Mouse (Mus musculus) adrenal gland, postnatal 10 days (tissue): Measurements from ENCODE around the gene Trim47. TPM values are rescaled to one million over a fixed set of nuclear protein-coding genes. Genes with fewer than 3 reads are reported as not detected.

Experiments
- DNase-seq: peaks from one replicate; pipeline ENCODE4 v3.0.0; 2021; ENCODE audit warnings: mixed read lengths
- total RNA-seq, 2 experiments: library from RNA; stranded (reverse); gene quantifications; 2 replicates each; pipeline ENCODE4 v1.2.3; 2021

The Trim47 gene
- total RNA-seq, 2 experiments from 2014 or later, result 23.2 to 24.5 TPM

GRCm38 (mm10) chr11:116088741-116089394, 38.1 kb downstream of the Trim47 start:
- DNase-seq, result no peak

DNA sequence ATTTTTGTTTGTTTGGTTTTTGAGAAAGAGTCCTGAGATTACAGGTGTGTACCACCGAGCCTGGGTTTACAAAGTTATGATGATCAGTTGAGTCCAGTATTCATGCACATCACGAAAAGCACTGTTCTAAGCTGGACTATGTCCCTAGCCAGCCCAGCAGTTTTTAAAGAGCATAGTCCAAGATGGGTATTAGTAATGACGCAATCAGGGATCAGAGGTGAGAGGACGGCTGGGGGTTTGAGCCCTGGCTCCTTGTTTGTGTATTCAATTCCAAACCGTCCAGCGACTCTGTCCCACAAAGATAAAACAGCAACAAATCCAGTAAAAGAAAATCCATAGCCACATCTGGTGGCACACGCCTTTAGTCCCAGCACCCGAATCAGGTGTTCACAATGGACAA, 38.8 kb downstream of the Trim47 start:
- no peak for DNase-seq

DNA sequence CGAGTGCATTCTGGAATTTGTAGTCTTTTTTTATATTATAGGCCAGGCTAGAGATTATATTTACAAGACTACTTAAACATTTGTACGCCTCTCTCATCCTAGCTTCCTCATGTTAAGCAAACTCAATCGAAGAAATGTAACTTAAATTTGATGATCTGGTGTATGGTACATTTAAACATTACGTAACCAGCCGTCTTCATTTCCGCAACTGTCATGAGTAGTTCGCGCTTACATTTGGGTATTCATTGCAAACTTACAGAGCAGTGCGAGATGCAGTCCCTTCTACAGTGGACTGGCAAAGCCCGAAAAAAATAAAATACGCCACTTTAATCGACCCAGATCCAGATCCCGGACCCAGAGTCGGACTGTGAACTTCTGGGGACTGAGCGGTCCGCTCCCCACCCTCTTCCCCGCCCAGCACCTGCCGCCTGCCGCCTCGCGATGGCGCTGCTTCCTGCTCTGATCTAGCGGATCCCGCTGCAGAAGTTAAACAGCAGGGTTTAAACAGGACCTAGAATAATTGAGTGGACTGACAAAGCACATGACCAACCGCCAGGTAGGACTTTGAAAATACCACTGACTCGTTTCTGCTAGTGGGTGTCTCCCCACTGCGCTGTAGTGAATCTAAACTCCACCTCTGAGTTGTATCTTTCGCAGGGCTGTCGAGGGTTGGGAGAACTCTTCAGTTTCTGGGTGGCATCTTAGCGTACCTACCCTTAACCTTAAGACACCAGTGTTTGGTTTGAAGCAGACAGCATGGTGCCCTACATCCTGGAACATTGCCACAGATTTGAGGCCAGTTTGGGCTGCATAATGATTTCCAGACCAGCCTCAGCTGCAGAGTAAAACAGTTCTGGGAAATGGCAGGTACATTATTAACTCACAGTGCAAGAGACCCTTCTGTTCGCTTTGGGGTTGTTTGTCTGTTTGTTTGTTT, 39.5 kb downstream of the Trim47 start:
- peak; percentile 93 for DNase-seq

- peak; percentile 97 for DNase-seq
Observed at GRCm38 (mm10) chr11:116086258-116087193, 40.5 kb downstream of the Trim47 start, which contains the start of gene Wbp2. Wbp2 (minus strand) TSS chr11:116086995.

DNA sequence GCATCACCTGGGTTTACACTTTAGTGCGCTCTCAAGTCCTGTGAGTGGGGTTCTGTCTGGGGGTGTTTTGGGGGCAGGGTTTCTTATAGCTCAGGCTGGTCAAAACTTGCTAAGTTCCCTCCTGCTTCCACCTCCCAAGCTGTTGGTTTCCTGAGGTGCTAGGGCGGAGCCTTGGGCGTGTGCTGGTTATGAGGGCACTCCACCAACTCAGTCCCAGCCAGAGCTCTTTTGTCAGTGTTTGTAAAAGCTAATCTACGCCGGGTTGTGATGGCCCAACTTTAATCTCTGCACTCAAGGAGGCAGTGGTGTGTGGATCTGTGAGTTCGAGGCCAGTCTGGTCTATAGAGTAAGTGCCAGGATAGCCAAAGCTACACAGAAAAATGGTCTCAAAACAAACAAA, 42.8 kb downstream of the Trim47 start:
- DNase-seq, result no peak

GRCm38 (mm10) chr11:116083096-116083672, 43.8 kb downstream of the Trim47 start:
- DNase-seq, result no peak

GRCm38 (mm10) chr11:116081081-116081480, 45.9 kb downstream of the Trim47 start:
- peak; percentile 72 for DNase-seq

DNA sequence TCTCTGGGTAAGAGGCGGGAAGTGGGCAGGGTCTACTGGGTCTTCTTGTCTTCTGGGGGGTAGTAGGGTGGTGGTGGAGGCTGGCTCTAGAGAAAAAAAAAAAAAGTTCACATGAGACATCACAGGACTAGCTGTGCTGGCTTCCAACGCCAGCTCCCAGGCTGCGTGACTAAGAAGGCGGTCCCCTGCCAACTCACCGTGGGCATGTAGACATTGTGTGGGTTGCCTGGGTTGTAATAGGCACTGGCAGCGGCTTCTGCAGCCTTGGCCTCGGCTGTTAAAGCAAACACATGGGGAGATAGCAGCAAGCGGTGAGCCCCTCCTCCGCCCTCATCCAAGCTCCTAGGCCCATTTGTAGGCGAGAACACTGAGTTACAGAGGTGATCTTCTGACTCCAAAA, 47.5 kb downstream of the Trim47 start:
- DNase-seq, result peak; percentile 53

GRCm38 (mm10) chr11:116078676-116079320, 48.2 kb downstream of the Trim47 start:
- no peak for DNase-seq

DNA sequence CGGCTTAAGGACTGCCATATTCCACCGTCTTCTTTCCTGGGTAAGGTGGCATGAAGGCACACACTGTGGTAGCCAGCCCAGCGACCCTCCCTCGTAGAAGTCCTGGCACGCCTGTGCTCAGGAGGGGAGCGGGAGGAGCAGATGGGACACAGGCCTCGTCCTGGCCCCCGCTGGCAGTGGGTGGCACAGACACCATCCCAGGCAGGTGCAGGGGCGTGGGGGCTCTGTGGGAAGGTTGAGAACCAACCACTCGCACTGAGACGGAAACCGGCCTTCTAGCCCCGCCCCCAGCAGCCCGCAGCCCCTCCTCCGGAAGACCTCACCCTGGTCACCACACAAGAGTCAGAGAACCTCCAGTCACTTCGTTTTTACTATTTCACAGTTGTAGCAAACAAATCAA, 48.8 kb downstream of the Trim47 start:
- DNase-seq, result peak; percentile 52

DNA sequence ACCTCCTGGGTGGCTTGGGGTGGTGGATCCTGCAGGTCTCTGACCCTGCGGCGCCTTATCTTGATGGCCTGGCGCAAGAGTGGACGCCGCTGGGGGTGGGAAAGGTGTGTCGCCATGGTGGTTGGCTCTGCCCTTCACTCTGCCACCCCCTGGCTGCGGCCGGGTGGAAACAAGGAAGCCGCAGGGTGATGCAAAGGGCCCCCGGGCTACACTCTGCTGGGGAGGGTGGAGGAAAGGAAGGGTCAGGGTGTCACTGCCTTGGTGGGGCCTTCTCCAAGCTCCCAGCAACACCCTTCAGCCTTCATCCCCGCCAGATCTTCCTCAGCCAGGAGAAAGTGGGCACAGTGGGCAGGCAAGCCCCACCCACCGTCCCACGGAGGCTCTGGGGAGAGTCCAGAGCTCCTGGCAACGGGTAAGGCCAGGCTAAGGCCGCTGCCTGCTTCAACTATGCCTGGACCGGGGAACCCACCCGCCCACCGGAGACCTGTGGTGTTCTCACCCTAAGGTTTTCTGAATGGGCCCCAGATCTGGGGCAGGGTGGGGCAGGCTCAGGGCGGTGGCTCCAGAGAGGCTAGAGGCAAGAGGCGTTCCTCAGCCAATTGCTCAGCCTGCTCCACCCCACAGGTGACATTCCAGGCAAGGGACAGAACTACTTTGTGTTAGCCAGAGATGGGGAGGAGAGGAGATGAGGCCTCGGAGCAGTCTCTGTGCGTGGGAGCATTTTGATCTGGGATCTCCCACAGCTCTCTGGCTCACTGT, 49.4 kb downstream of the Trim47 start, which contains the start of gene Unc13d:
Gene Unc13d (minus strand): TSS at position 516 of the 759 bp plus-strand sequence.
- no peak for DNase-seq

DNA sequence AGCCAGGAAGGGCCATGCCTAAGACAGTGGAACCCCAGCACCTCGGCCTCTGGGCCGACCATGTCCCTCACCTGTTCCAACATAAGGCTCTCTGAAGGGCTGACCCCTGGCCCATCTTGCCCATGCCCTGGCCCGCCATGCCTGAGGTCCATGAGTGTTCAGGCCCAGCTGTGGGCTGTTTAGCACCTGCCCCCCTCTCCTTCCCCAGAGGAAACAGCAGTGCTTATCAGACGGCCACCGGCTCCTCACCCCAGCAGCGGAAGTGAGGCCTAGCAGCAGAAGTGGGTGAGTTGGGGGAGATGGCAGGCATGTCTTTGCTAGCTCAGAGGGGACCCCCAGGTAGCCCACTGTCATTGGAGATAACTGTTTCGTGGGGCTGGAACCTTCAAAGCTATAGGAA, 50.2 kb downstream of the Trim47 start:
- no peak for DNase-seq

GRCm38 (mm10) chr11:116076266-116076540, 50.8 kb downstream of the Trim47 start:
- no peak for DNase-seq

- no peak for DNase-seq
Observed at GRCm38 (mm10) chr11:116075539-116076265, 51.3 kb downstream of the Trim47 start.

GRCm38 (mm10) chr11:116074436-116074991, 52.5 kb downstream of the Trim47 start:
- DNase-seq, result no peak

- DNase-seq, result no peak
Observed at GRCm38 (mm10) chr11:116072608-116073007, 54.4 kb downstream of the Trim47 start.

DNA sequence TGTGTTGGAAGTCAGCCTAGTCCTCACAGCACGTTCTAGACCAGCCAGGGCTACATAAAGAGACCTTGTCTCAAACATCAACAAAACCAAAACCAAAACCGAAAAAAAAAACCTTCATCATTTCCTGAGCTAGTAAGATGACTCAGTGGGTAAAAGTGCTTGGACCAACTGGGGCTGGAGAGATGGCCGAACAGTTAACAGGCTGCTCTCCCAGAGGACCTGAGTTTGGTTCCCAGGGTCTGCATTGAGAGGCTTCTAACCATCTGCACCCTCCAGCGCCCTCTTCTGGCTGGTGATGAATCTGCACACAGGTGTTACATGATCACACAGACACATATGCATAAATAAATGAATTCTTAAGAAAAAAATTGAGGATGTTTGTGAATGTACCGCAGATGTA, 55.5 kb downstream of the Trim47 start:
- DNase-seq, result no peak

DNA sequence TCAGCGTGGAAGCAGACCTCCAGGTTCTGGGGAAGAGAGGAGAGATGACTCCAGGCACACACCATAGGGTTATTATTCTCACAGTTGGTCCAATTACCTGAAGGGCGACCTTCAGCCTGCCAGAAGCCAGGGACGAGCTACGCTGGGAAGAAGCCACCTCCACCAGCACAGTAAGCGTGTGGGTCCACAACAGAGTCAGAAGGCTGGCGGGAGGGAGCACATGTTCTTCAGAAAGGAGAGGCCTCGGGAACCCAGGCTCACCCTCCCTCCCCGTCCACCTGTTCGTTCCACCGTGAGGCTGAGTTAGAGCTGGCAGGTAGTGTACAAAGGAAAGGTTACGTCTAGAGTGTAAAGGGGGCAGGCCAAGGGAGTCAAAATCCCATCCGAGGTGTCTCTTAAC, 61.7 kb downstream of the Trim47 start:
- no peak for DNase-seq

DNA sequence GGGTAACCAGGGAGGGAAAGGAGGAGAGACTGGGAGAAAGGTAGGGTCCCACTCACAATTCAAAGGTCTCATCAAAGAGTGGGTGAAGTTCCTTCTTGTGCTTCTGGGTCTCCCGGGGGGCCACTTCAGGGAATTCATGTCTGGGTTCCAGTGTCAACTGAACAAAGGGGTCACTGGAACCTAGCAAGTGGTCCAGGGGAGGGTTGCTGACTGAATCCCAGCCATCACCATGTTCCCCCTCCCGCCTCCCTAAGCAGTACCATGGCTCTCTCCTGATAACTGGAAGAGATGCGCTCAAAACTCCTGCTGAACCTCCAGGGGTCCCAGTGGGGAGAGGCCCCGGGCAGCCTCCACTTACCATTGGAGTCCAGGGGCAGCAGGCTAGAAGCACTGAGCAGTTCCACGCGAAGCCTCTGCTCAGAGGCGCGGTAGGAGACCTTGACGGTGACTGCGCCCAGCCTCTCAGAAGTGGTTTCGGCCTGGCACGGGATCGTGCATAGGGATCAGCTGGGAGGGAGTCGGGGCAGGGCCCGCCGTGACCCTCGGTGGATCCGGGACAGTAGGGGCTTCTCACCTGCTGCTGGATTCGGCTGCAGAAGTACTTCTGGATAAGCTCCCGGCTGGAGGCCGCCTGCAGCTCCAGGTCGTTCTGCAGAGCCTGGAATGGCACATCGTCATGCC, 62.7 kb downstream of the Trim47 start:
- no peak for DNase-seq
